In the genomic region with DNA sequence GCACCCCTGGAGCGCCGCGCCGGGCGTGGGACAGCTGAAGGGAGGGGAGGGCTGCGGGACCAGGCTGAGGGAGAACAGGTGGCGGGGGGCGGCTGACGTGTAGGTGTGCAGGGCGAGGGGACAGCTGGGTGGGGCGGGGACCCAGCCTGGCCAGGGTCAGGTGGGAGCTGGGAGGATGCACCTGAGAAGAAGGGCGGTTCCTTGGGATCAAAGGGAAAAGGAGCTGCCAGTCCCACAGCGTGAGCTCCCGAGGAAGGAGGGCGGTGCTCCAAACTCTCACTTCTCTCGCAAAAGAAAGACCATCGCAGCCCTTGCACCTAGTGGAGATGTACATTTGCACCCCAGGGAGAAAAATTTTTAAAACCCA, we compare ENCODE assay signal across 8 mouse cellular contexts. TPM values are rescaled to one million over a fixed set of nuclear protein-coding genes. Genes with fewer than 3 reads are reported as not detected.
DNase-seq lines count a peak whose midpoint lies in the region; ATAC-seq and TF ChIP-seq lines count a peak whose summit lies in the region.

A gene (plus strand): TSS at position 252 of the 367 bp plus-strand sequence.

- TF ChIP-seq CTCF in kidney, adult 2 months (conservative IDR thresholded peaks at IDR 0.05; ENCODE audit: insufficient read depth, insufficient read length, low read depth, low read length), result no peak
- TF ChIP-seq CTCF in liver, postnatal 0 days (IDR thresholded peaks at IDR 0.05; ENCODE audit: low read depth), result no peak

- H3K4me1 ChIP-seq in kidney, adult 2 months (ENCODE audit: control insufficient read depth, insufficient read depth, low read length), result peaks cover 29% of the 10 kb centered on the region
- peaks cover 28% of the 10 kb centered on the region for H3K4me1 ChIP-seq in hindbrain, embryonic 15.5 days (replicated peaks)
- H3K4me1 ChIP-seq in liver, postnatal 0 days (ENCODE audit: insufficient read depth), result peaks cover 21% of the 10 kb centered on the region

- no peak for TF ChIP-seq POLR2A in kidney, adult 2 months (IDR thresholded peaks at IDR 0.05; ENCODE audit: low read depth, low read length)

- ATAC-seq in hindbrain, embryonic 15.5 days (ENCODE audit: low FRiP score, low read depth), result peak; percentile 74; the same call in 1 of the 2 replicates
- ATAC-seq in liver, postnatal 0 days, result peak; percentile 36

- H3K4me2 ChIP-seq in hindbrain, embryonic 15.5 days, result peak within 1 kb of the TSS; percentile 98
- H3K4me2 ChIP-seq in liver, postnatal 0 days (ENCODE audit: low read depth, low read length), result peak within 1 kb of the TSS; percentile 89

- no peak for DNase-seq in kidney, adult 2 months
- DNase-seq in kidney, postnatal 14 days, result no peak
- no peak for DNase-seq in adrenal gland, adult 8-10 months
- no peak for DNase-seq in gastrocnemius, adult 18-20 months (ENCODE audit: low spot score)
- no peak for DNase-seq in liver, postnatal 0 days
- DNase-seq in right cerebral cortex, postnatal 10 days (ENCODE audit: low spot score in 2 of 2), result no peak
- DNase-seq in ovary, adult 18-20 months (ENCODE audit: low spot score), result no peak

- peak within 1 kb of the TSS; percentile 71 for H3K4me3 ChIP-seq in kidney, adult 2 months (ENCODE audit: insufficient read depth, low read depth, low read length)
- peak within 1 kb of the TSS; percentile 98 for H3K4me3 ChIP-seq in hindbrain, embryonic 15.5 days
- peak within 1 kb of the TSS; percentile 68 for H3K4me3 ChIP-seq in liver, postnatal 0 days (ENCODE audit: low read depth, low read length)

- H3K36me3 ChIP-seq in kidney, adult 2 months (ENCODE audit: control insufficient read depth, insufficient read depth, low read length), result no peaks in the 10 kb centered on the region
- H3K36me3 ChIP-seq in hindbrain, embryonic 15.5 days, result no peaks in the 10 kb centered on the region
- H3K36me3 ChIP-seq in liver, postnatal 0 days (replicated peaks; ENCODE audit: insufficient read depth, low read length), result 0 out of 2 replicates have a peak, but pooled peaks cover 11% of the 10 kb centered on the region

- H3K9ac ChIP-seq in hindbrain, embryonic 15.5 days, result peak within 1 kb of the TSS; percentile 80
- peak within 1 kb of the TSS; percentile 83 for H3K9ac ChIP-seq in liver, postnatal 0 days (replicated peaks)

- H3K27ac ChIP-seq in kidney, adult 2 months (ENCODE audit: insufficient read depth, low read depth, low read length), result peak within 1 kb of the TSS; percentile 64
- H3K27ac ChIP-seq in hindbrain, embryonic 15.5 days (replicated peaks), result peak within 1 kb of the TSS; percentile 90
- peak within 1 kb of the TSS; percentile 93 for H3K27ac ChIP-seq in liver, postnatal 0 days (ENCODE audit: low read depth)

- H3K9me3 ChIP-seq in hindbrain, embryonic 15.5 days, result no peaks in the 10 kb centered on the region
- no peaks in the 10 kb centered on the region for H3K9me3 ChIP-seq in liver, postnatal 0 days (ENCODE audit: low read length)

- H3K27me3 ChIP-seq in kidney, adult 2 months (replicated peaks; ENCODE audit: control insufficient read depth, insufficient read depth, low read length), result no peaks in the 10 kb centered on the region
- H3K27me3 ChIP-seq in hindbrain, embryonic 15.5 days, result no peaks in the 10 kb centered on the region
- no peaks in the 10 kb centered on the region for H3K27me3 ChIP-seq in liver, postnatal 0 days (ENCODE audit: insufficient read depth, low read length)

- under 1% methylated on average over 17 of the region's 17 CpGs for WGBS in kidney, adult 2 months
- 0% methylated on average over 17 of the region's 17 CpGs for WGBS in hindbrain, embryonic 15.5 days
- 3% methylated on average over 17 of the region's 17 CpGs for WGBS in liver, postnatal 0 days (ENCODE audit: insufficient replicate concordance)

- TF ChIP-seq EP300 in liver, postnatal 0 days (IDR thresholded peaks at IDR 0.05; ENCODE audit: low read depth), result no peak

RNA-seq across cellular contexts. Expression of the gene that starts here (rescaled TPM):
- 44.8 and 55.9 TPM in 2 replicates for polyA plus RNA-seq in kidney, adult 2 months (2012; rRNA removed)
- 100 to 1,000 TPM in 2 of 4 experiments, 10 to 100 TPM in 2; 96.7 to 117 (median 108) TPM for total RNA-seq in adrenal gland, adult 8-10 months (2022)
- 10 to 100 TPM; 83.4 to 85.4 TPM for total RNA-seq in gastrocnemius, adult 18-20 months (2021)
- polyA plus RNA-seq in hindbrain, embryonic 15.5 days (2015; fragmentation: Nextera tagmentation; extraction: Ambion mirVana), result 97.8 and 104 TPM in 2 replicates
- polyA plus RNA-seq in liver, postnatal 0 days (2015; fragmentation: Nextera tagmentation; extraction: Ambion mirVana), result 72.2 and 72.9 TPM in 2 replicates
